16 mouse cellular contexts compared by ENCODE assay signal in the genomic region with DNA sequence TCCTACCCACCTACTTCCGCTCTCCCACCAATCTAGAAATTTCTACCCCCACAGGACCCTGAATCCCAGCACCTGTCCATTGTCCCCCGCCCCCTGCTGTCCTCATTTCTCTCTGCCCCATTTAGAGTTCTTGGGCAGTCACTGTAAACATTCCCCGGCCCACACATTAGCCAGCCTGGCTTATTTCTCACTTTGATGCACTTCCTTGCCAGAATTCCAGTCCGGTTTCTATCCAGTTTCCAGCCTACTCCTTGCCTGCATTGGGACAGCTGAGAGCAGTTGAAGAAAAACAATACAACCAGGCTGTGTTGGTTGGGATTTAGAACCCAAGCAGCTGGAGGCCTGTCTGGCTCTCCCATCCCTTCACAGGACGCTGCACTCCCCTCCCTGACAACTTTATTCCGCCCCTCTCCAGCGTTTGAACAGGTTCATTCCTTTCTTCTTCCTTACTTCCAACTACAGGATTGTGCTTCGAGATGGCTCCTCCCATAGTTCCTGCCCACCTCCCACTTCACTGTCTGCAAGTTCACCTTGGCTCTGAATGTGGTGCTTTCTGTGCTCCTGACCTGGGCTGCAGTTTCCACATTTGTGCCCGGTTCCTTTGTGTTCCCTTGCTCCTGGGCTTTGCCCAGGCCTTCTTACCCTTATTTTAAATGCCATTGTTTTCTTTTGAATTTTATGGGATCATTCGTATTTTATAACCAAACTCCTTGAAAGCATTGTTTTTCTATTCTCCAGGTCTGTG. TPM values are rescaled to one million over a fixed set of nuclear protein-coding genes. Genes with fewer than 3 reads are reported as not detected.
DNase-seq lines count a peak whose midpoint lies in the region; ATAC-seq and TF ChIP-seq lines count a peak whose summit lies in the region.
"Had no signal": no experiment of that assay in that cellular context is flagged by ENCODE, and none has a peak within 500 bp of the region (broad histone marks: within the 10 kb centered on the region; RNA-seq: fewer than 3 reads in every experiment).

No protein-coding gene starts in this region.

- ATAC-seq in embryonic facial prominence, embryonic 14.5 days (ENCODE audit: low read depth): no peak
- ATAC-seq: activated CD4-positive, CD25-positive, alpha-beta regulatory T cell, adult 4 months; forebrain, embryonic 13.5 days; intestine, postnatal 0 days had no signal

- 0 out of 2 replicates have a peak overlapping the region, but pooled peaks have one; percentile 4 for H3K27ac ChIP-seq in embryonic facial prominence, embryonic 14.5 days (replicated peaks; ENCODE audit: low read depth, low read length)
- H3K27ac ChIP-seq: forebrain, embryonic 13.5 days; hindbrain, embryonic 13.5 days; liver, embryonic 15.5 days; neural tube, embryonic 15.5 days had no signal

- H3K79me2 ChIP-seq in myocyte (ENCODE audit: control insufficient read depth, insufficient read depth): no peaks in the 10 kb centered on the region

- H3K27me3 ChIP-seq in embryonic facial prominence, embryonic 14.5 days (replicated peaks; ENCODE audit: control insufficient read depth, insufficient read depth, low read length): no peaks in the 10 kb centered on the region
- H3K27me3 ChIP-seq in myocyte (ENCODE audit: control insufficient read depth, insufficient read depth, insufficient read length): no peaks in the 10 kb centered on the region
- H3K27me3 ChIP-seq: forebrain, embryonic 13.5 days; hindbrain, embryonic 13.5 days; liver, embryonic 15.5 days; neural tube, embryonic 15.5 days had no signal

- no peak overlapping the region for H3K4me2 ChIP-seq in embryonic facial prominence, embryonic 14.5 days (ENCODE audit: low read depth, low read length)
- peak overlapping the region; percentile 18 for H3K4me2 ChIP-seq in myocyte (ENCODE audit: low read depth)
- H3K4me2 ChIP-seq: forebrain, embryonic 13.5 days; hindbrain, embryonic 13.5 days; liver, embryonic 15.5 days; neural tube, embryonic 15.5 days had no signal

- TF ChIP-seq POLR2A in myocyte (IDR thresholded peaks at IDR 0.05; ENCODE audit: insufficient read length, low read depth): no peak

- H3K4me3 ChIP-seq in embryonic facial prominence, embryonic 14.5 days (ENCODE audit: low read depth, low read length): no peak overlapping the region
- H3K4me3 ChIP-seq in myocyte: no peak overlapping the region
- H3K4me3 ChIP-seq: forebrain, embryonic 13.5 days; hindbrain, embryonic 13.5 days; liver, embryonic 15.5 days; neural tube, embryonic 15.5 days had no signal

- H3K36me3 ChIP-seq in embryonic facial prominence, embryonic 14.5 days (ENCODE audit: control insufficient read depth, insufficient read depth, low read length): no peaks in the 10 kb centered on the region
- H3K36me3 ChIP-seq in myocyte (ENCODE audit: control insufficient read depth, insufficient read depth): no peaks in the 10 kb centered on the region
- H3K36me3 ChIP-seq: hindbrain, embryonic 13.5 days; liver, embryonic 15.5 days; neural tube, embryonic 15.5 days had no signal

- no peak overlapping the region for H3ac ChIP-seq in myocyte (ENCODE audit: control insufficient read depth, insufficient read length)

- H3K9me3 ChIP-seq in embryonic facial prominence, embryonic 14.5 days (ENCODE audit: control insufficient read depth, low read length): no peaks in the 10 kb centered on the region
- H3K9me3 ChIP-seq: forebrain, embryonic 13.5 days; hindbrain, embryonic 13.5 days; liver, embryonic 15.5 days; neural tube, embryonic 15.5 days had no signal

- DNase-seq in left cerebral cortex, adult 18-20 months (ENCODE audit: low spot score in 2 of 2): peak; percentile 20 to 33
- no peak for DNase-seq in left cerebral cortex, adult 11 months (ENCODE audit: low spot score)
- DNase-seq in retina, postnatal 1 day: peak; percentile 33
- no peak for DNase-seq in retina, embryonic 14.5 days (ENCODE audit: low spot score)
- no peak for DNase-seq in embryonic facial prominence, embryonic 14.5 days (ENCODE audit: low spot score)
- no peak for DNase-seq in B cell, adult 2 months
- DNase-seq: adrenal gland, postnatal 25 days; cerebellum, adult 9-10 months; thymus, adult 2 months had no signal

- 64% methylated on average over 10 of the region's 10 CpGs for WGBS in embryonic facial prominence, embryonic 14.5 days

- H3K9ac ChIP-seq in embryonic facial prominence, embryonic 14.5 days (ENCODE audit: low read depth, low read length): no peak overlapping the region
- H3K9ac ChIP-seq: forebrain, embryonic 13.5 days; hindbrain, embryonic 13.5 days; liver, embryonic 15.5 days; neural tube, embryonic 15.5 days had no signal

- no peaks in the 10 kb centered on the region for H3K4me1 ChIP-seq in embryonic facial prominence, embryonic 14.5 days (ENCODE audit: control insufficient read depth, insufficient read depth, low read length)
- H3K4me1 ChIP-seq: forebrain, embryonic 13.5 days; hindbrain, embryonic 13.5 days; liver, embryonic 15.5 days; neural tube, embryonic 15.5 days had no signal

TF ChIP-seq in myocyte, 11 proteins besides CTCF, POLR2A, EP300 and RAD21:
- TF ChIP-seq USF1 (IDR thresholded peaks at IDR 0.05; ENCODE audit: low read depth) (no peak), MYOD1 (IDR thresholded peaks at IDR 0.05; ENCODE audit: control insufficient read depth in 1 of 3, insufficient read length in 2 of 3, low read depth in 2 of 3) (peak in 1 of 3 experiments; percentile 40), MAX (IDR thresholded peaks at IDR 0.05; ENCODE audit: low read depth) (no peak), MYOG (IDR thresholded peaks at IDR 0.05; ENCODE audit: control insufficient read depth in 1 of 3, insufficient read depth in 1 of 3, insufficient read length in 2 of 3, low read depth in 2 of 3) (peak in 1 of 3 experiments; percentile 2), CEBPB (IDR thresholded peaks at IDR 0.05; ENCODE audit: insufficient read depth, poor library complexity, severe bottlenecking) (no peak), TCF3 (IDR thresholded peaks at IDR 0.05; ENCODE audit: insufficient read length, low read depth) (no peak), SRF (IDR thresholded peaks at IDR 0.05; ENCODE audit: control insufficient read depth, insufficient read length, low read depth) (no peak)
TF ChIP-seq in myocyte: peak in this region for 2.

RNA-seq across cellular contexts. Expression of gene Cdc42bpa, which starts 36.4 kb away (rescaled TPM):
- total RNA-seq in left cerebral cortex, adult 18-20 months (2021): 100 to 1,000 TPM; 223 to 236 TPM
- polyA plus RNA-seq in embryonic facial prominence, embryonic 14.5 days (2014; fragmentation: Nextera tagmentation; extraction: Ambion mirVana): 16.3 and 17.0 TPM in 2 replicates
- 14.3 TPM for polyA plus RNA-seq in myocyte (2012; fragmentation: generic; extraction: Trizol)

Comparison
In these comparisons a context has a peak if more than half of its experiments do, and no peak if none do; other contexts are left out.
1. DNase-seq: peak in left cerebral cortex, adult 18-20 months (2 of 2) and retina, postnatal 1 day (single experiment); none in left cerebral cortex, adult 11 months (single experiment), retina, embryonic 14.5 days (single experiment), embryonic facial prominence, embryonic 14.5 days (single experiment) and B cell, adult 2 months (0 of 2).